Mouse (Mus musculus) CH12.LX (cell line): Measurements from ENCODE around the gene Chic2. TPM values are rescaled to one million over a fixed set of nuclear protein-coding genes. Genes with fewer than 3 reads are reported as not detected.

ENCODE experiments used
- DNase-seq: peaks from one replicate; pipeline ENCODE4 v3.0.0-alpha.2; 2013; ENCODE audit errors: extremely low read depth
- H3K27ac ChIP-seq: 2 replicates; pipeline ENCODE4 v1.5.1; 2012; ENCODE audit warnings: low read depth, mild to moderate bottlenecking, control low read depth, moderate library complexity; ENCODE audit not compliant: insufficient read depth
- H3K27me3 ChIP-seq: replicated peaks from 2 replicates; pipeline ENCODE3; 2012; ENCODE audit warnings: inconsistent platforms
- H3K36me3 ChIP-seq, 2 experiments: replicated peaks in 1 of 2; 2 replicates each; pipeline versions ENCODE3 to v1.6.1; 2012; ENCODE audit warnings: inconsistent platforms in 1 of 2, low read length in 1 of 2, mild to moderate bottlenecking in 1 of 2, mixed read lengths in 1 of 2, moderate library complexity in 1 of 2; ENCODE audit not compliant: control insufficient read depth in 1 of 2, insufficient read depth in 1 of 2
- H3K4me1 ChIP-seq, 2 experiments: 2 replicates each; pipeline ENCODE4 v1.6.1; 2012; ENCODE audit warnings: inconsistent platforms in 1 of 2, moderate library complexity in 1 of 2; ENCODE audit not compliant: insufficient read depth in 2 of 2, control insufficient read depth in 1 of 2
- H3K4me2 ChIP-seq: 2 replicates; pipeline ENCODE4 v1.6.1; 2012; ENCODE audit warnings: low read depth, mild to moderate bottlenecking, control low read depth; ENCODE audit not compliant: poor library complexity, insufficient read depth, severe bottlenecking
- H3K4me3 ChIP-seq, 3 experiments: fragments of 150-350 bp in 1 of 3; sonication (generic) in 1 of 3; replicated peaks in 1 of 3; 2 replicates each; pipeline versions ENCODE3 to v1.5.1; 2011 to 2012; ENCODE audit warnings: low read depth in 2 of 3, low read length in 2 of 3, mild to moderate bottlenecking in 2 of 3, moderate library complexity in 2 of 3, control low read depth in 1 of 3, improper control_type of control experiment in 1 of 3, inconsistent platforms in 1 of 3, mixed read lengths in 1 of 3; ENCODE audit not compliant: poor library complexity in 1 of 3
- H3K79me2 ChIP-seq: replicated peaks from 2 replicates; pipeline ENCODE4 v1.6.1; 2012; ENCODE audit warnings: mild to moderate bottlenecking, moderate library complexity; ENCODE audit not compliant: control insufficient read depth, poor library complexity, insufficient read depth, severe bottlenecking; ENCODE audit errors: extremely low read depth
- H3K9ac ChIP-seq: 2 replicates; pipeline ENCODE4 v1.6.1; 2012; ENCODE audit warnings: low read depth, mild to moderate bottlenecking, control low read depth, moderate library complexity; ENCODE audit not compliant: insufficient read depth
- H3K9me3 ChIP-seq: replicated peaks from 2 replicates; pipeline ENCODE3; 2012; ENCODE audit warnings: low read length, inconsistent platforms, mixed read lengths
- BHLHE40 ChIP-seq: IDR thresholded peaks from 2 replicates; pipeline ENCODE4 v1.6.1; 2011; ENCODE audit warnings: mild to moderate bottlenecking, low read depth, low read length, improper control_type of control experiment
- CHD2 ChIP-seq: IDR thresholded peaks from 2 replicates; pipeline ENCODE4 v1.6.1; 2011; ENCODE audit warnings: low read length, improper control_type of control experiment
- CTCF ChIP-seq, 2 experiments: IDR thresholded peaks in 1 of 2; conservative IDR thresholded peaks in 1 of 2; 2 replicates each; pipeline ENCODE4 v1.5.1; 2011 to 2012; ENCODE audit warnings: low read depth in 2 of 2, low read length in 2 of 2, improper control_type of control experiment in 1 of 2, inconsistent platforms in 1 of 2, mild to moderate bottlenecking in 1 of 2, moderate library complexity in 1 of 2
- EP300 ChIP-seq: IDR thresholded peaks from 2 replicates; pipeline ENCODE4 v1.6.1; 2011; ENCODE audit warnings: low read length, improper control_type of control experiment
- ETS1 ChIP-seq: conservative IDR thresholded peaks from 2 replicates; pipeline ENCODE4 v1.6.1; 2012; ENCODE audit warnings: low read depth, mild to moderate bottlenecking, inconsistent platforms, low read length, improper control_type of control experiment, moderate library complexity
- HCFC1 ChIP-seq: IDR thresholded peaks from 2 replicates; pipeline ENCODE4 v1.6.1; 2012; ENCODE audit warnings: low read depth, mild to moderate bottlenecking, inconsistent platforms, low read length, improper control_type of control experiment
- IRF4 ChIP-seq: IDR thresholded peaks from 2 replicates; pipeline ENCODE4 v1.6.1; 2014; ENCODE audit warnings: low read depth, mild to moderate bottlenecking, inconsistent platforms, low read length, improper control_type of control experiment
- JUN ChIP-seq: IDR thresholded peaks from 2 replicates; pipeline ENCODE4 v1.6.1; 2011; ENCODE audit warnings: low read depth, mild to moderate bottlenecking, low read length, improper control_type of control experiment, moderate library complexity; ENCODE audit not compliant: insufficient read depth
- JUND ChIP-seq: conservative IDR thresholded peaks from 2 replicates; pipeline ENCODE4 v1.6.1; 2011; ENCODE audit warnings: low read depth, low read length, improper control_type of control experiment
- MAFK ChIP-seq: IDR thresholded peaks from 2 replicates; pipeline ENCODE4 v1.6.1; 2011; ENCODE audit warnings: low read length, improper control_type of control experiment; ENCODE audit not compliant: insufficient replicate concordance
- MAZ ChIP-seq: IDR thresholded peaks from 2 replicates; pipeline ENCODE4 v1.6.1; 2012; ENCODE audit warnings: low read depth, mild to moderate bottlenecking, inconsistent platforms, low read length, improper control_type of control experiment, moderate library complexity
- MEF2A ChIP-seq: IDR thresholded peaks from 2 replicates; pipeline ENCODE4 v1.6.1; 2014; ENCODE audit warnings: low read depth, mild to moderate bottlenecking, inconsistent platforms, low read length, improper control_type of control experiment, borderline replicate concordance
- NELFE ChIP-seq: IDR thresholded peaks from 2 replicates; pipeline ENCODE4 v1.6.1; 2011; ENCODE audit warnings: low read depth, low read length, improper control_type of control experiment
- NRF1 ChIP-seq: IDR thresholded peaks from 2 replicates; pipeline ENCODE4 v1.6.1; 2014; ENCODE audit warnings: low read depth, mild to moderate bottlenecking, inconsistent platforms, low read length, improper control_type of control experiment, moderate library complexity
- PAX5 ChIP-seq: IDR thresholded peaks from 2 replicates; pipeline ENCODE4 v1.6.1; 2012; ENCODE audit warnings: low read length, inconsistent platforms, mixed read lengths
- POLR2A ChIP-seq: IDR thresholded peaks from 2 replicates; pipeline ENCODE4 v1.6.1; 2011; ENCODE audit warnings: low read depth, mild to moderate bottlenecking, improper control_type of control experiment, low read length
- RAD21 ChIP-seq: IDR thresholded peaks from 2 replicates; pipeline ENCODE4 v1.6.1; 2011; ENCODE audit warnings: low read depth, mild to moderate bottlenecking, low read length, improper control_type of control experiment, moderate library complexity
- SIN3A ChIP-seq: IDR thresholded peaks from 2 replicates; pipeline ENCODE4 v1.6.1; 2012; ENCODE audit warnings: low read length, improper control_type of control experiment, inconsistent platforms
- SMC3 ChIP-seq: IDR thresholded peaks from 2 replicates; pipeline ENCODE4 v1.6.1; 2011; ENCODE audit warnings: low read depth, low read length, improper control_type of control experiment
- TCF12 ChIP-seq: IDR thresholded peaks from 2 replicates; pipeline ENCODE4 v1.6.1; 2014; ENCODE audit warnings: low read depth, mild to moderate bottlenecking, inconsistent platforms, low read length, improper control_type of control experiment
- UBTF ChIP-seq: IDR thresholded peaks from 2 replicates; pipeline ENCODE4 v1.6.1; 2012; ENCODE audit warnings: low read depth, mild to moderate bottlenecking, inconsistent platforms, low read length, improper control_type of control experiment, moderate library complexity
- USF1 ChIP-seq: IDR thresholded peaks from 2 replicates; pipeline ENCODE4 v1.6.1; 2014; ENCODE audit warnings: low read depth, mild to moderate bottlenecking, inconsistent platforms, low read length, improper control_type of control experiment
- ZC3H11A ChIP-seq: IDR thresholded peaks from 2 replicates; pipeline ENCODE4 v1.6.1; 2012; ENCODE audit warnings: low read depth, mild to moderate bottlenecking, inconsistent platforms, low read length, improper control_type of control experiment
- ZKSCAN1 ChIP-seq: IDR thresholded peaks from 2 replicates; pipeline ENCODE4 v1.6.1; 2012; ENCODE audit warnings: low read depth, inconsistent platforms, low read length, improper control_type of control experiment, borderline replicate concordance
- dilution Hi-C: fragments of 300-500 bp; cut with MboI; formaldehyde crosslinking; loops from 2 replicates; pipeline ENCODE4 v1.14.3; 2020; ENCODE audit warnings: low sequenced_read_pairs; ENCODE audit not compliant: extremely low pct_unique_long_range_greater_than_20kb, extremely low pct_ligation_motif_present
- in situ Hi-C: fragments of 300-500 bp; cut with MboI; formaldehyde crosslinking; loops from 3 replicates; pipeline ENCODE4 v1.14.3; 2019; ENCODE audit warnings: low sequenced_read_pairs, low pct_ligation_motif_present, low pct_unique_long_range_greater_than_20kb, mixed read lengths
- polyA plus RNA-seq: library from polyadenylated mRNA; unstranded; fragments of >175 nt; gene quantifications from 2 replicates; pipeline ENCODE4 v1.2.1, GENCODE M21; 2012; ENCODE audit warnings: low read depth; ENCODE audit not compliant: insufficient read length
- total RNA-seq, 2 experiments: library from RNA; depleted of rRNA; stranded (reverse); fragments of 300-350 nt in 1 of 2; fragments of >200 nt in 1 of 2; gene quantifications; 2 replicates each; pipeline ENCODE4 v1.2.3; 2012 to 2014

Gene Chic2
- total and polyA plus RNA-seq, 3 experiments: 28.2 to 41.6 (median 40.8) TPM

DNA sequence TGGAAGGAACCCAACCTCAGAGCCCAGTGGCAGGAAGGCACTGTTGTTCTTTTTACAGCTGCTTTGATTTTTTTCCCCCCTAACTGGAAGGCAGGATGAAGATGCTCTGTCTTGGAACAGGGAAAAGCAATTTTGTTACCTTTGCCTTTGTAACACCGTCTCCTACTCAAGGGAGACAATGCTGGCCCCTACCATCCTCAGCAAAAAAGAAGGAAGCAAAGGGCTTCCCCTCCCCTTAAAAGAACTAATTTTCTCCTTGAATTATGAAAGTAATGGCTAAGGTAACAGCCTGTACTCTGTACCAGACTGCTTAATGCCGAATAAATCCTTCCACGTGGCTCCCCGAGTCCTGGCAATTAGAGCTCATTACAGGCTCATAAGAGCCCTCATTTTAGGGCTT, 28.0 kb upstream of the Chic2 start:
- in situ Hi-C loops (no loop called here), dilution Hi-C loops (no loop called here)
- Histone ChIP-seq H3K9ac (no peak overlapping the region), H3K27me3 (no peaks in the 10 kb centered on the region), H3K4me2 (no peak overlapping the region), H3K4me1 (peaks cover 0 to 14% of the 10 kb centered on the region in 2 experiments; a peak in 2 of 4 replicates), H3K79me2 (no peaks in the 10 kb centered on the region), H3K9me3 (peaks cover 3% of the 10 kb centered on the region), H3K36me3 (no peaks in the 10 kb centered on the region), H3K27ac (no peak overlapping the region), H3K4me3 (no peak overlapping the region)
- TF ChIP-seq USF1 (no peak), JUND (no peak), POLR2A (no peak), TCF12 (no peak), HCFC1 (no peak), UBTF (no peak), NELFE (no peak), MAFK (no peak), MAZ (no peak), PAX5 (no peak), EP300 (no peak), SMC3 (no peak), CTCF (conservative IDR thresholded peaks at IDR 0.05 in 1 of 2, IDR thresholded peaks at IDR 0.05 in 1 of 2; ENCODE audit: low read depth in 2 of 2, low read length in 2 of 2) (no peak)
- no peak for DNase-seq

DNA sequence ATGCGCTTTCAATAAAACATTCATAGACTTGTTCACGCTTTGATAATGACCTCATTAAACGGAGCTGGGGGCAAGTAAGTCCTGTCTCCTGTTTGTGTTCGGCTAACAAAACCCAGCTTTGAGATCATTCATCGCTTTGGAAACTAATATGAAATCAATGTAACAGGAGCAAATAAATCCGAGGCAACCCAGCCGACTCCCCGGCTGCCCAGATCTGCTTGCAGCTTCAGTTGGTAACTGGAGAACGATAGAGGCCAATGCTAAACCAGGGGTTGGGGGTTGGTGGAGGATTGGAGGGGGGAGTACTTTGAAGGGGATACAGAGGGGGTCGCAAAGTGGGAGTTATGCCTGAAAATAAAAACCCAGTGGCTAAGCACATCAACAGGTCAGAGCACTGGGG, 27.4 kb upstream of the Chic2 start:
- dilution Hi-C loops (no loop called here), in situ Hi-C loops (no loop called here)
- Histone ChIP-seq H3K4me2 (no peak overlapping the region), H3K79me2 (no peaks in the 10 kb centered on the region), H3K36me3 (no peaks in the 10 kb centered on the region), H3K27me3 (no peaks in the 10 kb centered on the region), H3K9ac (no peak overlapping the region), H3K9me3 (peaks cover 3% of the 10 kb centered on the region), H3K4me3 (no peak overlapping the region), H3K4me1 (peaks cover 2 to 17% of the 10 kb centered on the region in 2 experiments; a peak in 2 of 4 replicates), H3K27ac (no peak overlapping the region)
- DNase-seq: no peak
- no peak for TF ChIP-seq CHD2
- no peak for TF ChIP-seq ZKSCAN1
- TF ChIP-seq JUND: no peak
- TF ChIP-seq PAX5: no peak
- no peak for TF ChIP-seq IRF4
- no peak for TF ChIP-seq NRF1
- TF ChIP-seq ZC3H11A: no peak
- no peak for TF ChIP-seq HCFC1
- no peak for TF ChIP-seq ETS1
- no peak for TF ChIP-seq MEF2A
- TF ChIP-seq BHLHE40: no peak
- no peak for TF ChIP-seq RAD21
- no peak for TF ChIP-seq JUN
- TF ChIP-seq MAFK: no peak
- no peak for TF ChIP-seq SIN3A
